Mouse (Mus musculus) thymus, adult 2 months (tissue): ENCODE results near the gene Stfa3. TPM values are rescaled to one million over a fixed set of nuclear protein-coding genes. Genes with fewer than 3 reads are reported as not detected.

Experiments used
- DNase-seq: peaks from one replicate; pipeline ENCODE4 v3.0.0; 2021
- H3K27ac ChIP-seq: fragments of 200-500 bp; 2 replicates; pipeline ENCODE4 v1.5.1; 2012; ENCODE audit warnings: low read length, control low read depth; ENCODE audit not compliant: control insufficient read depth, insufficient read depth
- H3K27me3 ChIP-seq: fragments of 200-500 bp; 2 replicates; pipeline ENCODE4 v1.6.1; 2012; ENCODE audit warnings: mild to moderate bottlenecking, low read length, moderate library complexity, mixed read lengths; ENCODE audit not compliant: control insufficient read depth, insufficient read depth
- H3K36me3 ChIP-seq: fragments of 200-500 bp; 2 replicates; pipeline ENCODE4 v1.6.1; 2012; ENCODE audit warnings: mild to moderate bottlenecking, low read length, moderate library complexity; ENCODE audit not compliant: control insufficient read depth, insufficient read depth
- H3K4me1 ChIP-seq: fragments of 200-500 bp; replicated peaks from 2 replicates; pipeline ENCODE4 v1.6.1; 2012; ENCODE audit warnings: low read length; ENCODE audit not compliant: control insufficient read depth, insufficient read depth
- H3K4me3 ChIP-seq: fragments of 200-500 bp; 2 replicates; pipeline ENCODE4 v1.5.1; 2012; ENCODE audit warnings: mild to moderate bottlenecking, low read length, control low read depth, moderate library complexity; ENCODE audit not compliant: control insufficient read depth, insufficient read depth
- CTCF ChIP-seq: fragments of 200-500 bp; IDR thresholded peaks from 2 replicates; pipeline ENCODE4 v1.5.1; 2012; ENCODE audit warnings: mild to moderate bottlenecking, control low read depth, low read length, moderate library complexity, borderline replicate concordance; ENCODE audit not compliant: control insufficient read depth, poor library complexity, insufficient read depth; ENCODE audit errors: extremely low read depth
- POLR2A ChIP-seq: fragments of 200-500 bp; IDR thresholded peaks from 2 replicates; pipeline ENCODE4 v1.6.1; 2012; ENCODE audit warnings: mild to moderate bottlenecking, low read length, control low read depth, moderate library complexity; ENCODE audit not compliant: control insufficient read depth, poor library complexity, insufficient read depth; ENCODE audit errors: extremely low read depth
- WGBS: fragments of 180-500 bp; shearing (Covaris S2); methylation state at CpG from one replicate; pipeline ENCODE4 v1.1.7; 2018; 5-methylcytosine and 5-hydroxymethylcytosine counted together
- polyA plus RNA-seq: library from polyadenylated mRNA; depleted of rRNA; stranded (reverse); fragments of >200 nt; gene quantifications from 2 replicates; pipeline ENCODE4 v1.2.3, GENCODE M21; 2012; rRNA removed

The Stfa3 gene
- polyA plus RNA-seq: not detected in 2 replicates

DNA sequence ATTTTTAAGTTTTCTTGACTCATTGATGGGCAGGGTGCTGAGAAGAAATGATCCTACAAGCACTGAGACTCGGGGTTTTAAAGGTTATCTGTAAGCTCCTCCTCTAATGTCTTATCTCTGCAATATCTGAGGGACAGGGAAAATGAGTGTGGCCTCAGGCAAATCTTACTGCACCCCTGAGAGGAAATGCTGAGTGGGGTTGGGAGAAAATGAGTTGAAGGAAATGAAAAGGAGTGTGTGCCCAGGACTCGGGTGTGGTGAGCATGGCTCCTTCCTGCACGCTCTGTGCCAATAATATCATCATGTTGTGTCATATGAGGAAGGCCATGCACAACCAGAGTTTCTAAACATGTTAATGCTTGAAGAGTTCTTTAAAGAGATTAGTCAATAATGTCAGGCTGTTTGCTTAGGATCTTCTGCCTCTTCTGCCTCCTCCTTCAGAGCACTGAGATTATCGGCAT is at the start of gene Stfa3:
Gene Stfa3 (minus strand): TSS at position 51 of the 461 bp plus-strand sequence.
- Histone ChIP-seq H3K4me1 (no peaks in the 10 kb centered on the region), H3K36me3 (no peaks in the 10 kb centered on the region), H3K27ac (no peak within 1 kb of the TSS), H3K4me3 (no peak within 1 kb of the TSS), H3K27me3 (no peaks in the 10 kb centered on the region)
- TF ChIP-seq POLR2A (no peak), CTCF (no peak)
- 60% methylated on average over 4 of the region's 4 CpGs for WGBS
- DNase-seq: no peak

DNA sequence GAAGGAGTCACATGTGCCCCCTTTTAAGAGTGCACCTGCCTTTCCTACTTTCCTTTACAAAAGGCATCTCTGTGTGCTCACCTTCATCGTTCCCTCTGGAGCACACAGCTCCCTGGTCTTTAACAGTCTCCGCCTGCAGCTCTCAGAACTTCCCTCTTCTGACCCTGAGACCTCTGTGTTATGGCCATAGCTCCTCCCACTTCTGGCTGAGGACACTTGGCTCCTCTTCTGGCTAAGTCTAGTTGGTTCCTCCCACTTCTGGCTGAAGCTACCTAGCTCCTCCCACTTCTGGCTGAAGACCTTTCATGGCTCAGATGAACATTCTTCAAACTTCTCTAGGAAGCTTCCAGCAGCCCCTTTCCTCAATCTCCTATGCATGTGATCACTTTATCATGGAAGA is 47.1 kb upstream of the Stfa3 start:
- TF ChIP-seq CTCF (no peak), POLR2A (no peak)
- no peak for DNase-seq

DNA sequence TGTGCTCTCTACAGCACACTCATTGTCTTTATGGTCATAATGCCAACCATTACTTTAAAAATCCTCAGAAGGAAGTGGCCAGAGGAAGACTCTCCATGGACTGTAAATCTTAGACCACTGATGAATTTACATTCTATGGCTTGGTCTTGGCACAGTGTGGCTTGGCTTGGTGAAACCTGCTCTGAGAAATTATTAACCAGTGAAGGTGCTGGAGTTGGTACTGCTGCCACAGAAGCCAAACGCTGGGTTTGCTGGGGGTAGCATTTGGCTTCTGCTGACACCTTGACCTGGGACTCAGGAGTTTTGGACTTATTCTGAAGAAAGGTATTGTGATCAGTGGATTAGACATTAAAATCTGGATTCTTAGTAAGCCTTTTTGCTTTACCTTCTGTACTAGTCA is 37.2 kb upstream of the Stfa3 start:
- TF ChIP-seq POLR2A: no peak
- TF ChIP-seq CTCF: no peak
- 100% methylated on average over 1 of the region's 1 CpGs for WGBS

More for the DNA sequence above, 47.1 kb upstream of the Stfa3 start:
- 31% methylated on average over 2 of the region's 2 CpGs for WGBS
- no peak overlapping the region for H3K4me3 ChIP-seq
- H3K4me1 ChIP-seq: no peaks in the 10 kb centered on the region
- H3K27me3 ChIP-seq: no peaks in the 10 kb centered on the region
- H3K27ac ChIP-seq: no peak overlapping the region
- no peaks in the 10 kb centered on the region for H3K36me3 ChIP-seq

DNA sequence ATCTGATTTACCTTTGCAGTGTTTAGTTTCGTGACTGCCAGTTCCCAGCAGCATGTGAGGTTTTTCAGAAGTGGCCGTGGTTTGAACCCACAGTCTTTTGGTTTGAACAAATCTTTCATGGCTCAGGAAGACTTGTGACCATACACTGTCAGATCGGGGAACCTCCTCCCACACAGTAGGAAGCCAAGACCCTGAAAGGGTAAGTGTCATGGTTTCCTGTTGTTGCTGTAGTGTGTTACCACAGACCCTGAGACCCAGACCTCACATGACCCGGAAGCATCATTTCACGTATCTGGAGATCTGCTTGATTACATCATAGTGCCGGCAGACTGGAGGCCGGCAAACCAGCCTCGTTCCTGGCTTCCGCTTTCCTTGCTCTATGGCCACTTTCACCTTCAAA is 21.7 kb upstream of the Stfa3 start:
- Histone ChIP-seq H3K27ac (no peak overlapping the region), H3K36me3 (no peaks in the 10 kb centered on the region), H3K27me3 (no peaks in the 10 kb centered on the region), H3K4me1 (peaks cover 4% of the 10 kb centered on the region), H3K4me3 (no peak overlapping the region)
- DNase-seq: no peak
- whole genome bisulfite sequencing: 7% methylated on average over 9 of the region's 9 CpGs
- TF ChIP-seq CTCF (no peak), POLR2A (no peak)

More for the DNA sequence above, 37.2 kb upstream of the Stfa3 start:
- Histone ChIP-seq H3K27me3 (no peaks in the 10 kb centered on the region), H3K4me3 (no peak overlapping the region), H3K4me1 (no peaks in the 10 kb centered on the region; the same call in 1 of the 2 replicates), H3K36me3 (no peaks in the 10 kb centered on the region), H3K27ac (no peak overlapping the region)
- DNase-seq: no peak

DNA sequence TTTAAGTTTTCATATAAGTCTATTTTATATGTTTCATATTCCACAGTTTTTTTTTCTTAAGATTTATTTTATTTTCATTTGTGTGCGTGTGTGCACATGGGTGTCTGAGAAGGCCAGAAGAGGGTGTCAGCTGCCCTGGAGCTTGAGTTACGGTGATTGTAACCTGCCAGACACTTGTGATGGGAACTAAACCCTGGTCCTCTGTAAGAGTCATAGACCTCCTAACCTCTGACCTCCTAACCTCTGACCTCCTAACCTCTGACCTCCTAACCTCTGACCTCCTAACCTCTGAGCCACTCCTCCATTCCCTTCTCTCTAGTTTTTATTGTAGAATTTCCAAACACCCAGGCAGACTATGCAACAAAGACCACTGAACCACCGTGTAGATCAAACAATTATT is 20.3 kb upstream of the Stfa3 start:
- Histone ChIP-seq H3K27me3 (no peaks in the 10 kb centered on the region), H3K4me1 (peaks cover 4% of the 10 kb centered on the region), H3K36me3 (no peaks in the 10 kb centered on the region), H3K27ac (no peak overlapping the region), H3K4me3 (no peak overlapping the region)
- DNase-seq: no peak
- WGBS: 98% methylated on average over 3 of the region's 3 CpGs
- no peak for TF ChIP-seq CTCF
- TF ChIP-seq POLR2A: no peak

DNA sequence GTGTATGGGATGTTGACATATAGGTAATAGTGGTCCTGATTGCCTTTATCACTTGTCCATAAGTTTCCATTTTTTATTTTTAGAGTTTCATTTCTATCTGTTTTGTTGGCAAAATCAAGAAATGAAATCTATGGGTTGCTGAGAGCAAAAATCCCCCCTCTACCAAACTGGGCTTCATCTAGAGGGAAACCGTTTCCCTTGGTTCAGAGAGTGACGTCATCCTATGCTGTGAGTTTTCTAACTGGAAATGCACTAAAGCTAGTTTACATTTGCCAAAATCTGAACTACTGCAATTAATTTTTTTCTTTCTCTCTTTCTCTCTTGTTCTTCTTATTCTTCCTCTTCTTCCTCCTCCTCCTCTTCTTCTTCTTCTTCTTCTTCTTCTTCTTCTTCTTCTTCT is 19.7 kb upstream of the Stfa3 start:
- H3K4me3 ChIP-seq: no peak overlapping the region
- WGBS: 76% methylated on average over 2 of the region's 2 CpGs
- H3K27ac ChIP-seq: no peak overlapping the region
- no peaks in the 10 kb centered on the region for H3K27me3 ChIP-seq
- TF ChIP-seq CTCF: no peak
- no peak for TF ChIP-seq POLR2A
- DNase-seq: no peak
- H3K36me3 ChIP-seq: no peaks in the 10 kb centered on the region
- peaks cover 4% of the 10 kb centered on the region for H3K4me1 ChIP-seq

DNA sequence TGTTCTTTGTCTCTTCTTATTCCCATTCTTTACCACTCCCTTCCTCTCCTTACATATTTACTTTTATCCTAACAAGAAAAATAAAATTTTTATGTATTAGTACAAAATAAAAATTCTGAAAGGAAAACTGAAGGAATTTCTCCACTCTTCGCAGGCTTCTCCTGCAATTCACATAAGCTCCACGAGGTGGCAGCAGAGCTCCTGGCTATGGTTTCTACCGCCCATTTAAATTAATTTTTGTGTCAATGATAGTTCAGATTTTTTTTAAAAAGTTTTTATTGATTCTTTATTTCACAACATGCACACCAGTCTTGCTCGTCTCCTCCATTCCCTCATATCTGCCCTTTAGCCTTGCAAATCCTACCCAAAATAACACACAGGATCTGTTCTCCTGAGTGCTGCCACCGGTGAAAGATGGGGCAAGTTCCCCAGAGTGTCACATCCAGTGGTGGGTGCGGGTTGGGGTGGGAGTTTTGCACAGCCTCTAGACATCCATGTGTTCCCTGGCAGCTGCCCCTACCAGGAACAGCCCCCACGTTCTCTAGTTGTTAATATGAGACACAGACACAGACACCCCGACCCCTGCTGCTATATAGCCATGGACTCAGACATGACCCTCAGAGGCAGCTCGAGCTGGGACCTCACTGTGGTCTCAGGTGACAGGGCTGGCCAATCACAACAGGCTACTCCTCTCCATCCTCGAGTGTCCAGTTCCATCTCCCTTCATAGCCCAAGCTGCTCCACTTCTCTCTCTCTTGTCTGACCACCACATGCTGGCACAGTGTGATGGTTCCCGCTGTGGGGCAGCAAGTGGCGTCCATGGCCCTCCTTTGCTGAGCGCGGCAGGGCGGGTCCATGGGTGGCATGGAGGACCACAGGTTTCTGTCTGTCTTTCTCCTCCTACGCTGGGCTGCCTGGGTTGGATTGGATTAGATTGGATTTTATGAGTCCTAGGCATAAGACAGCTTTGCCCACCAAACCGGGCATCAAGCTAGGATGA is 18.3 kb upstream of the Stfa3 start:
- Histone ChIP-seq H3K27me3 (no peaks in the 10 kb centered on the region), H3K36me3 (no peaks in the 10 kb centered on the region), H3K4me1 (peaks cover 4% of the 10 kb centered on the region), H3K27ac (no peak overlapping the region), H3K4me3 (no peak overlapping the region)
- peak; percentile 38 for DNase-seq
- WGBS: 60% methylated on average over 17 of the region's 17 CpGs
- no peak for TF ChIP-seq POLR2A
- no peak for TF ChIP-seq CTCF
